Mouse (Mus musculus) lung, postnatal 36 days (tissue): ENCODE measurements around the gene Ccdc63.
A peak's percentile ranks its signal among the peaks of the same experiment; 100 is the strongest.

Experiments
- DNase-seq: peaks from one replicate; pipeline ENCODE4 v3.0.0; 2022; ENCODE audit warnings: mixed read lengths

Ccdc63 gene

GRCm38 (mm10) chr5:122081471-122081870 lies 59.2 kb downstream of the Ccdc63 start:
- no peak for DNase-seq

GRCm38 (mm10) chr5:122080930-122081329 lies 59.7 kb downstream of the Ccdc63 start:
- no peak for DNase-seq

- no peak for DNase-seq
These were observed 60.8 kb downstream of the Ccdc63 start for GRCm38 (mm10) chr5:122079796-122080195.

- no peak for DNase-seq
These were observed 63.4 kb downstream of the Ccdc63 start for GRCm38 (mm10) chr5:122077244-122077643.

GRCm38 (mm10) chr5:122075736-122076135 lies 64.9 kb downstream of the Ccdc63 start:
- DNase-seq: no peak

- no peak for DNase-seq
These were observed 68.6 kb downstream of the Ccdc63 start for GRCm38 (mm10) chr5:122071997-122072396.

- DNase-seq: no peak
These were observed 69.4 kb downstream of the Ccdc63 start for GRCm38 (mm10) chr5:122070963-122071800.

- DNase-seq: no peak
These were observed 72.1 kb downstream of the Ccdc63 start for GRCm38 (mm10) chr5:122068563-122068962.

GRCm38 (mm10) chr5:122063204-122063933 lies 77.3 kb downstream of the Ccdc63 start:
- no peak for DNase-seq

GRCm38 (mm10) chr5:122062479-122062878 lies 78.1 kb downstream of the Ccdc63 start:
- DNase-seq: no peak

GRCm38 (mm10) chr5:122060767-122061333 lies 79.8 kb downstream of the Ccdc63 start:
- DNase-seq: peak; percentile 16

- DNase-seq: peak; percentile 65
These were observed 81.3 kb downstream of the Ccdc63 start for GRCm38 (mm10) chr5:122059060-122060017.
